Mouse (Mus musculus): Measurements from ENCODE around the gene Trip4.

The Trip4 gene

DNA sequence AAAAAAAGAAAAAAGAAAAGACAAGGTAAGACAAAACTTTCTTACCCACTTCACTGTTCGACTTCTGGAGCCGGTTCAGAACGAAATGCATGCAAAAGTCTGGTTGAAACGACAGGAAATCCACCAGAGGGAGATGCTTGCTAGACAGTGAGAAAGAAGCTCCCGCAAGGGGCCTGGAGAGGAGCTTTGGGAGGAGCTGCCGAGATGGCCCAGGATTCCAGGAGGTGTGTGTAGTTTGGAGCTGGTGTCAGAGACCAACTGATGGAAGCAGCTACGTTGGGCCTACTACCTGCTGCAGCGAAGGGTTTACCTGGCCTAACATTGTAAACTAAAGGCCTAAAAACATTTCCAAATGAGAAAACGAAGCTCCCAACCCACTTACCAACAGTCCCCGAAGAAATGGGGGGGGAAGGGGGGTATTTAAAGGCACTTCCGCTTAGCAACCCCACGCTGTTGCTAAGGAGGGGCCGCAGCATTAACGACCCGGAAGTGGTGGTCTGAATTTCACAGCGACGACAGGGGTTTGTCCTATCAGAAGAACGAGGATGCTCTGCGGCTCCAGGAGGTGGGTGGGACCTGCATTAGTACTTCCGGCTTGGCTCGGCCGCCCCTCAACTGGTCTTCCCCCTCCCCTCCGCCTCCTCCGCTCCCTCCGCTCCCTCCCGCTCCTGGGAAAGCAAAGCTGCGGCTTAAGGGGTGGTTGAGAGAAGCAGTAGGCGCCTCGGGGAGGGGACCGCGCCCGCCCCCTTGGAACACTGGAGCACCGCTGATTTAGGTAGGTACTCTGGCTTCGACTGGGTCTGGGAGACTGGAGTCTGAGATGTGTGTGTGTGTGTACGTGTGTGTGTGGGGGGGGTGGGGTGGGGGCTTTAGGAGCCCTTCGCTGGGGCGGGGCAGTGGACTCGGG, at the start of gene Trip4, which contains the start of gene Csnk1g1:
Trip4 (minus strand) TSS at position 401 of the 907 bp plus-strand sequence.
Csnk1g1 (plus strand) TSS at position 531 of the 907 bp plus-strand sequence.
- DNase-seq: peak; percentile 92 to 94

DNA sequence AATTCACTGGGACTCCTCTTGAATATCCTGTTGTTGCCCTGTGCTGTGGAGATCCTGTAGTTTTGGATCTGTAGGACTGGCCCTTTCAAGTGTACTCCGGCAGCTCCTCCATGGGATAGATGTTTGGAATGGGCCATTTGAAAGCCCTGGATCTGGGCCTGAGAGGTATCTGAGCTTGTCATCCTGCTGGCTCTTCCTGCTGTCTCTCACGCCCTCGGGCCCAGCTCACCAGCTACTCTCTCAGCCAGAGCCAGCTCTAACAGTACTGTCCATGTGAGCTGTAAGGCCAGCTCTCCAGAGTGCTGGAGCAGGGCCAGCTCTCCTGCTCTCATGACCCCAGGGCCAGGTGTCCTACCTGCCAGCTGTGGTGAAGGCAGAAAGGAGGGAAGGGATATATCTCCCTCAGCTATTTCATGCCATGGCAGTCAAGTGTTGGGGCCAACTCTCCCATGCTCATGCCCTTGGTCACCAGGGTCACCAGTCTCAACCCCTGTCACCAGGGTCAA, 42.5 kb upstream of the Trip4 start:
- DNase-seq: peak; percentile 16 to 17

DNA sequence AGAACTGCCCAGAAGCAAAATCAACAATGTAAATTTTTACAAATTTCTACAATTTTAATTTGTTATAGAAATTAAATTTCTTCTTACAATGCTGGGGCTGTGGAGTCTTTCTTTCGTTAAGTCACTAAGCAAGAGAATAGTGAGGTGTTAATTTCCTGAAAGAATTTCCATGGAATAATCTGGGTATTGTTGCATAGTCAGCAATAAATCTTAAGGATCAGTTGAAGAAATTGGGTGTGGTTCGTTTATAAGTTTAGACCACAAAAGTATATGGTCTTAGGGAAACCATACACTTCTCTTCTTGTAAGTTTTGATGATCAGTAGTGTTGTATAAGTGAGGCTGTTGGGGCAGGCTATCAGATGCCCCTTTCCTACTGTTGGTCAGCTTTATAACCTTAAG, 29.0 kb upstream of the Trip4 start:
- DNase-seq: no peak

DNA sequence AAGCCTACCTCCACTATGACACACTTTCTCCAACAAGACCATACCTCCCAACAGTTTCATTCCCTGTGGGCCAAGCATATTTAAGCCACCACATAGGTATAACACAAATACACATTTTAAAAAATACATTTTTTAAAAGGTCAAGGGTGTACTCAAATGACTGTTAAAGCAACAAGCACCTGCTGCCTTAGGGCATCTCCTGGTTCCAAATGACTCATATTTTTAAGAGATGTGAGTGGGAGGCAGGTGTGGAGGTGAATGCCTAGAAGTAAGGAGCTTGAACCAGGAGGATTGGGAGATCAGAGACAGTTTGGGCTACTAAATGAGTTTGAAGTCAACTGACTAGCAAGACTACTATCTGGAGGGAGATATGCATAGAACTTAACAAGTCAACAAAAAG, 21.2 kb upstream of the Trip4 start:
- no peak for DNase-seq

DNA sequence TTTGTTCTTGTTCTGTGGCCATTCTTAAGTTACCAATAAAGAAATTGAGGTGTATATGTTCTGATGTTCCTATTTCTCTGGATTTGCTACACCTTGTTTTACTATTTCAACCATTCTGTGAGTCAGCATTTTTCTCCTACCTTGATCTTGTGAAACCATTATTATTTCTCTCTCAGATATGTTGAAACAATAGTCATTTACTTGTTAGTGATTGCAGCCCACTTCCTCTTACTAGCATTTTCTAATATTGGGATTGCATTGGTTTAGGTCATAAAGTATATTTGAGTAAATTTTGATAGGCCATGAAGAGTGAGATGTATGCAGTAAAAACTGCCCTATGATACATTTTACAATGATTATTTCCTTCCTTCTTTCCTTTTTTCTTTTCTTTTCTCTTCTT, 19.9 kb upstream of the Trip4 start:
- DNase-seq: no peak

DNA sequence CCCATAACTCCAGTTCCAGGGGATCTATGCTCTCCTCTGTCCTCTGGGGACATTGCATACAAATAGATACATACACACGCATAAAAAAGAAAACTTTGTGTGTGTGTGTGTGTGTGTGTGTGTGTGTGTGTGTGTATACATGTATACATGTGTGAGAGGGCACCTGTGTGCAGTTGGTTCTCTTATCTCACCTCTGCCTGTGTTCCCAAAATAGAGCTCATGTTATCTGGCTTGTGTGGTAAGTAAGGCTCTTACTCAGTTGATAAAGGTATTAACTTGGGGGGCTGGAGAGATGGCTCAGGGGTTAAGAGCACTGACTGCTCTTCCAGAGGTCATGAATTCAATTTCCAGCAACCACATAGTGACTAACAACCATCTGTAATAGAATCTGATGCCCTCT, 8.4 kb upstream of the Trip4 start:
- no peak for DNase-seq

DNA sequence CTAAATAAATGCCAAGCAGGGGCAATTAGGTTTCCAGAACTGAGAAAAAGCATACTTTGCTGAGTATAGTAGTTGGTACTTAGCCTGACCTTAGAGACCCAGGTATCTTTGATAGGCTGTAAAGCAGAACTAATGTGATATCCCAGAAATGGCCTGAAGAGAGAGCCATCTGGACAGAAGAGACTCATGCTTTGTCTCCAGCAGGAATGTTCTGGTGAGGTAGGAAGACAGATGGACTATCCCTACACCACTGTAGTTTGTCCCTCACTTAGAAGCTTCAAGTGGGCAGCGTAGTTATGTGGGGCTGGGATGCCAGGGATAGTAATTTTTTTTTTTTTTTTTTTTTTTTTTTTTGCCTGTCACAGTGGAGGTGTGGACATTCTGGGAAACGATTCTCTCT, 5.4 kb upstream of the Trip4 start:
- peak; percentile 13 to 49 for DNase-seq

DNA sequence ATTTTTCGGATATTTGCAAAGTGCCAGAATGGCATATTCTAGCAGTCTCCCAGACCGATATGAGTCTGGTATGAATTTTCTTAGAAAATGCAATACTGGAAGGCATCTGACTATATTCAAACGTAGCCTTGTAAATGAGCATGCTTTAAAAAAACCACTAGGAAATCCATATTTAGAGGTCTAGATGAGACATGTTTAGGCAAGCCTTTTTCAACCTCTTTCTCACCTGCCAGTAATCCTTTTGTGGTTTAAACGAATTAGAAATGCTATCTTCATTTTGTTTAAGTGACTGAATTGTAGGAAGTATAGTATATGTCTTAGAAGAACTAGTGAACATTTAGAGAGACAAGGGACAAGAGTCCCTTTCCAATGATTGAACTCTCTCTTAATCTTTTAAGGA, 1.2 kb upstream of the Trip4 start:
- DNase-seq: no peak

DNA sequence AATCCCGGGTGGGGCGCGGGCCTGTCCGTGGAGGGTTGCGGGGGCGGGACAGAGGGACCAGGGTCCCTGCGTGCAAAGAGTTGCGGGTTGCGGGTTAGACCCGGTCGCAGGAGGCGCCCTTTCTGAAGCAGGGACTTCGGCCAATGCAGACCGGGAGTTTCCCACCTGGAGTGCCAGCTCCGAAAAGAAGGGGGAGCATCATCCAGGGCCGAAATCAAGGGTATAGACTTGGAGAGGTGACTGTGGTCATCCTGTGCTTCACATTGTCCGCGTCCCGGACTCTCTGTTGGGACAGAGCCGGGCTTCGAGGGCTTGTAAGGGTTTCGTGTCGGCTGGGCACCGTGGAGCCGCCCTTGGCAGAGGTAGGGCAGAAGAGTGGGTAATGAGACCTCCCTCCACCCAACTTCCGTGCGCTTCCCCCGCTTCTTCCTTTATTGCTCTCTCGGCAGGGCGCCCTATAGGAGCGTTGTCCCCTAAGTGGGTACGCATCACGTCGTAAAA, 757 bp upstream of the Trip4 start:
- peak; percentile 62 to 67 for DNase-seq

DNA sequence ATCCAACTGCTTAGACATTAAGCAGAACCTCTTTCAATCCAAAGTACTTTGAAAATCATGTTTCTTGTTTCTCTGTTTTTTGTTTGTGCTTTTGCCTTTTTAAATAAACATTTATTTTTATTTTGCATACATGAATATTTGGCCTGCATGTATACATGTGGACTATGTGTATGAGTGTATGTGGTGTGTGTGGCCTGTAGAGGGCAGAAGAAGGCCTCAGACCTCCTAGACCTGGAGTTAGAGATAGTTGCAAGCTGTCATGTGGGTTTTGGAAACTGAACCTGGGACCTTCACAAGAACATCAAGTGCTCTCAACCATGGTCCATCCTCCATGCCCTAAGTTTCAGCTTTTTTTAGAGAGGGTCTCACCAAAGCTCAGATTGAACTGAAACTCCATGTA, 5.2 kb downstream of the Trip4 start:
- DNase-seq: no peak

DNA sequence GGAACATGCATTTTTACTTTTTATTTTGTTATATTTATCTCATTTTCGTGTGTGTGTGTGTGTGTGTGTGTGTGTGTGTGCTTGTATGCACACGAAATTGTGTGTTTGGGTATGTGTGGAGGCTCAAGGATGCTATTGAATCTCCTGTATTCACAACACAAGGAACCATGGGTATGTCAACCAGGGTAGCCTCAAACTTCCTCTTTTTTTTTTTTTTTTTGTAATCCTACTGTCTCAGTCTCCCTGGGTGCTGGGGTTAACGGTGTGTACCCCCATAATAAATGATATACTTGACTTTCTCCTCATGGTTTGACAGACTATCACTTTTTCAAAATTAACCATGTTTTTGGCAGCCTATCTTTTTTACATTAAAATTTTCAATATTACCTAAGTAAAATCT, 5.7 kb downstream of the Trip4 start:
- DNase-seq: no peak

DNA sequence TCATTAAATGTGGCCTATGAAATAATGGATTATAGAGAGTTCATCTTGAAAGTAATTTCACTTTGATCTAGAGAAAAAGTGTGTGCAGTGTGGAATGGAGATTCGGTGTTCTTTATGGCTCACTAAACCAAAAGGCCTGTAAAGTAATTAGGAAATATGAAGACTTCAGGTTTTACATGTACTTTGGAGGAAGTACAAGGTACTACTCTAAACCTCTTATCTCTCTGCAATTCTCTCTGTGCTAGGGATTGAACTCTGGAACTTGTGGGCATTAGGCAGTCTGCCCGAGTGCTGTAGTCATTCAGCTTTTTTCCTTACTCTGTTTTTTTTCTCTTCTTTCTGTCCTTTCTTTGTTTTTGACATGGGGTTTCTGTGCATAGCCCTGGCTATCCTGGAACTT, 11.6 kb downstream of the Trip4 start:
- DNase-seq: no peak

DNA sequence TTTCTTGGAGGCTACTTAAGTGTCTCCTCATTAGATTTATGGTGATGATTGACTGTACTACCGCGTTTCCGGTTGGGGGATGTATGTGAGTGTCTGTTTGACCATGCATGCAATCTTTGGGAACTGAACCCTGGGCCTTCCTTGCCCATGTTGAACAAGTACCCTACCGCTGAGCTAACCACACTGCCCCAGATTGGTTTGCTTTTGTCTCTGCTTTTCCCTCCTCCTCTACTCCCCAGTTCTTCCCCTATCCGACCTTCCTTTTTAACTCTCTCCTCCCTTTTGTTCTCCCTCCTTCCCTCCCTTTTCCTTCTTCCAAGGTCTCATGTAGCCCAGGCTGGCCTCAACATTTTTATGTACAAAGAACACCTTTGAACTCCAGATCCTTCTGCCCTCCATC, 17.5 kb downstream of the Trip4 start:
- DNase-seq: no peak

DNA sequence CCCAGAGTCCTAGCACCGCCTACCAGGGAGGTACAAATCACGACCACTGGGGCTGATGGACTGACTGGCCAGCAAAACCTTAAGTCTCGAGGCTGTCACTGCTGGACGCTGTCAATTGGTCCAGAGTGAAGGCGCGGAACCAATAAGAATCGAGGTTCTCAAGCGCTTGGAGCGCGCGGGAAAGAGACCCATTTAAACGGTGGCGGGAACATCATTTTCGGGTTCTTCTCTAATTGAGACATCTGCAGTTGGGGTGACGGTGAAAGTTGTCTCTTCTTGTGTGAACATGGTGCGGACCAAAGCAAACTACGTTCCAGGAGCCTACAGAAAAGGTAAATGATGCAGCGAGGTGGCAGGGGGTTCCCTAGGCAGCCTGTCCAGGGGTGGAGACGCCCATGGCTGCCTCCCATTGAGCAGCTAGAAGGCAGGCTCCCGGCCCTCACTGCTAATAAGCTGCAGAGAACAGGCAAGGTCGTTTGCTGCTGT, 18.4 kb downstream of the Trip4 start, which contains the start of gene Pclaf:
Pclaf (plus strand) TSS at position 95 of the 486 bp plus-strand sequence.
- DNase-seq: peak; percentile 33 to 35

DNA sequence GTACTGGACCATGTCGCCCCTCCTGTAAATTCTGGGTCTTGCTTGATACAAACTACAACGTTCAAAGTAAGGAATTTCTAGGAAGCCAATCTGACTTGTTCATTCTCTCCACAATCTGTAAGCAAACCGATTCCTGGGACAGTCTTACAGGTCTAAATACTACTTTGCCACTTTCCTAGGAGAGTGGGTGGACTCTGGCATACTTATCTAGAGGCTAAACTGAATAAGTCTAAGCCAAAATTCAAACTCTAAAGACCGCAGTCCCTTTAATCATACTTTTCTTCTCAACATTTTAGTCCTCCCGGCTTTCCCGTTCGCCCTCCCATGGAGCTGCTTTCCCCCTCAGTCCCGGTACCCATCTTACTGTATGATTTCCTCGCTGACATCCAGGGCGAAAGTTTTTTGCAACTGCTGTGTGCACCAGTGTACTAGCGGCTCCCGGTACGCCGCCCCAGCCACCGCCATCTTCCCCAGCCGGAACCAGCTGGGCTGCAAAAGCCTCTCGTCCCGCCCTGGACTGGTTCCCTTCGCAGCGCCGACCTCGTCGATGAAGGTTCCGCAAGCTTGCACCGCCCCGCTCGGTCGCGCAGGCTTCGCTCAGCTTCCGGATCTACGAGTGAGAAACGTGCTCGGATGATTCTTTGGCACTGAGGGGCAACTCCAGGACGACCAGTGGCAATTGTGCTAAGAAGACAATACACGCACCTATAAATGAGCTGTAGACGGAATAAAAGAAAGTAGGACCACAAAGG, 23.9 kb downstream of the Trip4 start:
- DNase-seq: peak; percentile 88 to 90

DNA sequence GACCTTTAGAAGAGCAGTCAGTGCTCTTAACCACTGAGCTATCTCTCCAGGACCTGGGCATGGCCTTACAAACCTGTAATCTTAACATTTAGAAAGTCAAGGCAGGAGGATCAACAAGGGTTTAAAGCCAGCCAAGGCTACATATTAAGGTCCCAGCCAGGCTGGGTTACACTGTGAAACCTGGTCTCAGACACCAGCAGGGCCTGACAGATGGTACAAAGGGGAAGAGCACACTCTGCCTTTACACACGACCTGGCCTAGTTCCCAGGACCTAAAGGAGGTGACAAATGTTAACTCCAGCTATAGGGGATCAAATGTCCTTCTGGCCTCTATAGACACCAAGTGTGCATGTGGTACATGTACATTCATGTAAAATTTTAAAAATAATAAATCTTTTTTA, 48.9 kb downstream of the Trip4 start:
- DNase-seq: peak; percentile 46 to 48

DNA sequence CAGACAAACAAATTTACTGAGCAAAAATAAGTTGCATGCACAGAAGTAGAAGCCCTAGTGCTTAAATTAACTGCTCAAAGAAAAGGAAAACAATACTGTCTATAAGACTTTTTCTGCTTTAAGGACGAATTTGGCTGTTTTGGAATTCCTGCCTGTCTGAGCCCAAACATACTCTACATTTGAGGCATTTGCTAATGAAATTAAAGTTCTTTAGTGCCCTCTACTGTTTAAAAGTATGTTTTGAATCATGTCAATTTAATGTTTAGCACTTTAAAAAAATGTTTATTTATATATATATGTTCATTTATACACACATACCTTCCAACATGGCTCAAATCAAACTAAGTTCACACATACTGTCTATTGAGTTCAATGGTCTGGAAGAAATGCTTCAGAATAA, 58.4 kb downstream of the Trip4 start:
- no peak for DNase-seq

DNA sequence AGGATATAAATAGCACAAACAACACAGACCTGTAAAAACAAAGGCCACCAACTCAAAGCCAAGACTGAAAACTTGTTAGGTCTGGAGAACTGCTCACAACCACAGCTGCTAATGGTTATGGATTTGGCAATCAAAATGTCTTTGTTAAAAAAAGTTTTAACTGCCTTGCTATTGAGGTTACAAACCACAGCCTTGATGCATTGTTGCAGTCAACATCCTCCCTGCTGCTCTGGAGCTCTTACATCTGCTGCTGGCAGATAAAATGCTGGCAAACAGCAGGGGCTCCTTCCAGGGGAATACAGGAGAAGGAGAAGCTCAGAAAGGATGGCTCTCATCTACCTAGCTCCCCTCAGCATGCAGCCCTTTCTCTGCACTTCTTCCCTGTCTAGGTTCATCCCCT, 60.4 kb downstream of the Trip4 start:
- no peak for DNase-seq

DNA sequence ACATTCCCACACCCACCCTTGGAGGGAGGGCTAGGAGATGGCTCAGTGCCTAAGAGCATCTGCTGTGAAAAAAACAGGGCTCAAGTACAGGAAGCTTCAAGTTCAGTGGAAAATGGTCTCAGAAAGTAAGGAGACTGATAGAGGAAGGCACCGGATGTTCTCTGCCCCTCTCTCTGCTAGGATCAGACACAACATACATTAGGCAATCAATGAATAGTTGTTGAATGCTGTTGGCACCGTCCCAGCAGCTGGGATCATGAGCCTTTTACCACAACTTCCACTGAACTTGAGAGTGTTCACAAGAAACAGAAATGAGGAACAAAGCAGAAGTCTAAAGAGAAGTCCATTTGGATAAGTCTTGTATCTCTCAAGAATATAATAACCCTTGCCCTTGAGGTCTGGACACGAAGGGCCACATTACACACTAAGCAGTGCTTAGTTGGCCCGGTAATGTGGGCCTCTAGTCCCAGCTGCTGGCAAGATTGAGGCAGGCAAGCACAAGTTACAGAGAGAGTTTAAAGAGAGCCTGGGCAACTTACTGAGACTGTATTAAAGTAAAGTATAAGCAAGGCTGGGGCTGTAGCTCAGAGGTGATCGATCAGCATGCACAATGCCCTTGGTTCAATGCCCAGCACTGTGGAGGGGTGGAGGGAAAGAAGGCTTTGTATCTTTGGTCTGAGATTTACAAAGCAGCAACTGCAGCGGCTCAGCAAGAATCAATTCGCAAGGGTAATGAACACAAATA, 64.0 kb downstream of the Trip4 start:
- no peak for DNase-seq

DNA sequence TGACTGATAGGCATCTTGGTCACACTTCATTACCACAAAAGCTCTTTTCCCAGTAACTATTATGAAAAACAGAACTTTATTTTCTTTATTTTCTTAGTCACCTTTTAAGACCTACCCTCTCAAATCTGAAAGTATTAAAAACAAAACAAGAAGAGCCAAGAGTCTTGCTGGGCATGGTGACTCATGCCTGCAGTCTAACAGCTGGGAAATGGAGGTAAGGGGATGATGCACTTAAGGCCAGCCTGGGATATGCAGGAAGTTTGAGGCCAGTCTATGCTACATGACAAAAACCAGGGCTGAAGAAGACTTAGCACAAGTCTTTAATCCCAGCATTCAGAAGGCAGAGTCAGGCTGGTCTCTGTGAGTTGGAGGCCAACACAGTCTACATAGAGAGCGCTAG, 68.8 kb downstream of the Trip4 start:
- DNase-seq: no peak

DNA sequence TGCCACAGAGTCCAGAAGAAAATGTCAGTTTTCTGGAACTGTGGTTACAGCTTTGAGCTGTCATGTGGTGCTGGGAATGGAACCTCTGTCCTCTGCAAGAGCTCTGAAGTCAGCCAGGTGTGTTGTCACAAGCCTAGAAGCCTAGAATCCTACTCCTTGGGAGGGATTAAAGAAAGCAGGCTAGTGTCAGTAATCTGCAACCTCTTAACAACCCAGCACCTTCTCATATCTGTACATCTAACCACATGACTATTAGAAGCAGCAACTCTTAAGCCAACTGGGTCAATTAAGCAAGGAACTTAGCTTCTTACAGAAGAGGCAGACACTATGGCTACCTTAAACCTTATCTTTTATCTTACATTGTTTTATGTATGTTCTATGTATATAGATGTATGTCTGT, 71.7 kb downstream of the Trip4 start:
- DNase-seq: no peak

DNA sequence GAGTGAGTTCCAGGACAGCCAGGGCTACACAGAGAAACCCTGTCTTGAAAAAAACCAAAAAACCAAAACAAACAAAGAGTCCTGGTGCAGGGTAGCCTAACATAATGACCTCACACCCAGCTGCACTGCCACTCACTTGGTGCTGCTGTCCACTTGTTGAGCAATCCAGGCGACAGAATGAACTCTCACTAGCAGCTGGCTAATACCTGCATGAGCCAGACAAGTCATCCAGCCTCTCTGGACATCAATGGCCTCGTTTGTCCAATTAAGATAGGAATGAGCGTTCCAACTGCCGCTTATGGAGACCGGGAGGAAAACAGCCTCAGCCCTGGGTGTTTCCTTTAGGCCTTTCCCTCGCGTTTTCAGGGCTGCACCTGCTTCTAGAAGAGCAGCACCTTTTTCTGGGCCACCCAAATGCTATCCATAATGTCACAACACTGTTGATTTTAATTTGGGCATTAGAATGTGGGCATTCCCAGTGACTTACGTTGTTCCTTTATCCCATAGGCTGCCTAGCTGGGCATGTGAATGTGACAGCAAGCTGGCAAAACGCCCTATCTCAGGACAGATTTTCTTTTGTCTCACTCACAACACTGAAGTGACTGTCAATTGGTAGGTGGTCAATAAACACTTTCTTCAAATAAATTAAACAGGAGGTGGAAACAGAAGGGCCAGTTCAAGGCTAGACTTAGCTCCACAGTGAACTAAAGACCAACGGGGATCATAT, 73.8 kb downstream of the Trip4 start:
- DNase-seq: no peak

Data from cerebellum, postnatal 36 days (tissue).